Mouse (Mus musculus): ENCODE measurements at regions not wholly inside any gene's neighbourhood (a gene's known extent, or its start where the extent isn't known, plus 50 kb on each side); places are given as distances from the start of the nearest gene placed in this dataset.

DNA sequence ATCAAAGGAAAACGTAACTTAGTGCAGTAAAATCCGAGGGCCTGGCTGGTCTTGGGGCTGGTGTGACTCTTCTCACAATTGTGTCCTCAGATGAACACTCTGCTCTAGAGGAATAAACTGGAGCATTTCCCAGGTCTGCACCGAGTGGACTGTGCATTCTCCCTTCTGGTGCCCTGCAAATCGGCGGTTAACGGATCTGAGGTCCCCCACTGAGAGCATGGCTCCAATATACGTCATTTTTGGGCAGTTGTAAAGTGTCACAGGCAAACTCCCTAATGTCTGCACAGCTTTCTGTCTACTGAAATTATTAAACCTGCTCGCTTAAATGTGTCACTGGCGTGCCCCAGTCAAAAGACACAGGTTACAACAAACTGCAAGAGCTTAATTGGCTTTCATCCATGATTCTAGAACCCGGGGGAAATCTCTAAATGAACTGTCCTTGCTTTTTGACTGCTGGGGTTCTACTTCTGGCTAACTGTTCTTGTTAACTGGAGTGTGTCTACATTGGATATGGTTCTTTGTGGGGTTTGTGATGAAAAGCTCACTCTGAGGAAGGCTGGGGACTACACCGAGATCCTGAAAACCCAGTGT is 93.7 kb upstream of the Gm47985 start:
- no peak for DNase-seq (ENCODE audit: low spot score in 2 of 2)

DNA sequence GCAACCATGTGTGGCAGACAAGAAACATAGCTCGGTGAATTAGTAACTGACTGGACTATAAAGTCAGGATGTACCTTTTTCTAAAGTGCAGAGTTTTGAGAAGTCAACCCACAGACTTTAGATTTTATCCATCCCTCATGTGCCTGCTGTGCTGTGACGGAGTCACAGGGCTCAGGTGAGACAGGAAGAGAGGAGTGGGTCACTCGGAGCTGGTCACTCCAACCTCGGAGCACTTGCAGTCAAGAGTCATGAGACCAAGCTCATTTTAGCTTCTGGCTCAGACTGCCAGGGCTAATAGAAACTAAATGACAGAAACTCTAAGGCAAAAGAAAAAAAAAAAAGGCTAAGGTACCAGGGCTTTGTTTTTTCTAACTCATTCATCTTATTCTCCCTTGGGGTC is 90.3 kb upstream of the Gm47985 start:
- no peak for DNase-seq (ENCODE audit: low spot score in 2 of 2)

DNA sequence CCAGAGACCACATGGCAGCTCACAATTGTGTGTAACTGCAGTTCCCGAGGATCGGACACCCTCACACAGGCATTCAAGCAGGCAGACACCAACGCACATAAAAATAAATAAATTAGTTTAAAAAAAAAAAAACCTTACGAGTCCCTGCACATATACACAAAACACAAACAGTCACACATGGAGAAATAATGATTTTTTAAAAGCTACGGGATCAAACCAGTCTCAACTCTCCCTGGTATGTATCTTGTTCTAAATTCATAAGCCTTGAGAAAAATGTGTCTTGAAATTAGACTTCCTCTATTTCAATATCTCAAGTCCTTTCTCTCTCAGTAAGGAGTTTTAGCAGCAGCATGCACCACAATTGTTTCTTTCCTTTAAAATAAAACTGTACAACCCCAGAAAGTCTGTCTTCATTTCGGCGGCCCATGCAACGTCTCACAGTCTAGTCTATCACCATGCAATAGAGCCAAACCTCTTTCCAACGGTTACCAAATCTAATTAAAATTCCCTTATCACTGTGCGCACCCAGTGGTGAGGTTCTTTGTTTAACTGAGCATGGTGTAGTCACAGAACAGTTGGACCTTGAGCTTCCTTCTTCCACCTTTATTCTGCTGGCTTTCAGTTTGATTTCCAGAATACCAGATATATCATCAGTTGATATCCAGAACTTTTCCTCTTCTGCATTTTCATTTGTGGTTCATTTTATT is 86.8 kb upstream of the Gm47985 start:
- no peak for DNase-seq (ENCODE audit: low spot score in 2 of 2)

DNA sequence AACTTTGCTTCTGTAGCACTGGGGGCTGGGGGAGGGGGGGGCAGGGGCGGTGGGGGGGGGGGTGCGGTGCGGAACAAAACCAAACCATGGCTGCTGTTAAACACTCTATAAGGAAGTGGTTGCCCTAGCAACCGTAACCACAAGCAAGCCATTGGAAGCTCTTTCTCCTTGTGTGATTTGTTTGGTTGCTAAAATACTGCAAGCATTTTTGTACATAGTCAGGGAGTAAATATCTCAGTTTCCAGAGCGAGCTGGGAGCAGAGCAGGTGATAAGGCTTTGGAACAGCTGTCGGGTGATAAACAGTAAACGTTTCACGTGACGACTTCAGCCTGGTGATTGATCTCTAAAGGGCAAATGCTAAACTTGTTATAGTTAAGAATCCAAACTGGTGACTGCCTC is 86.3 kb upstream of the Gm47985 start:
- no peak for DNase-seq (ENCODE audit: low spot score in 2 of 2)

DNA sequence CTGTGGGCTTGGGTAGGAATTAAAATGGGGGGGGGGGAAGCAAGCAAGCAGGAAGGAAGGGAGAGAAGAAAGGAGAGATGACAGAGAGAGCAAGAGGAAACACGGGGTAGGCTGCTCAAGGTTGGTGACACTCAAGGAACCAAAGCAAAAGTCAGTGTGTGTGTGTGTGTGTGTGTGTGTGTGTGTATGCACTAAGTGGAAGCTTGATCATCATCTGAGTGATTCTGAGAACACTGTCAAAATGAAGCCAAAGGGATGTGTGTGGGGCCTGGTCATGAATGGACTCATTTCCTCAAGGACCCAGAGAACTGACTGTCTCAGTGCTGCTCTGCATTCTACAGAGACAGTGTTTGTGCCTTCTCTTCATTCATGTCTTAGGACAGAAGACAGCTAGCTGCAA is 84.8 kb upstream of the Gm47985 start:
- no peak for DNase-seq (ENCODE audit: low spot score in 2 of 2)

DNA sequence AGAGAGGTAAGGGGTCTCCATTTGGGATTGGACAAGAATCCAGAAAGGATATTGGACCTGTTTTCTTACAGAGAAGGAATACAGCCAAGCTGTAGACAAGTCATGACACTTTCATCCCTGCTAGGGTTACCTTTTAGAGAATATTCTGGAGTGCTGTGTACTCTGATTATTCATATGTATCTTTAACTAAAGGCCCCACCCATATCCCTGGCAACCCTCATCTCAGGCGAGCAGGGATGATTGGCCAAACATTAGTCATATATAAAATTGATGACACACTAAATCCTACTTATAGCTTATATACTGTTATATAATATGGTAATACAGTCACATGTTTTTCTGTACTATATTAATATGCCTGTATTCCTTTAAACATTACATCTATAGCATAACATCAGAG is 83.6 kb upstream of the Gm47985 start:
- no peak for DNase-seq (ENCODE audit: low spot score in 2 of 2)

DNA sequence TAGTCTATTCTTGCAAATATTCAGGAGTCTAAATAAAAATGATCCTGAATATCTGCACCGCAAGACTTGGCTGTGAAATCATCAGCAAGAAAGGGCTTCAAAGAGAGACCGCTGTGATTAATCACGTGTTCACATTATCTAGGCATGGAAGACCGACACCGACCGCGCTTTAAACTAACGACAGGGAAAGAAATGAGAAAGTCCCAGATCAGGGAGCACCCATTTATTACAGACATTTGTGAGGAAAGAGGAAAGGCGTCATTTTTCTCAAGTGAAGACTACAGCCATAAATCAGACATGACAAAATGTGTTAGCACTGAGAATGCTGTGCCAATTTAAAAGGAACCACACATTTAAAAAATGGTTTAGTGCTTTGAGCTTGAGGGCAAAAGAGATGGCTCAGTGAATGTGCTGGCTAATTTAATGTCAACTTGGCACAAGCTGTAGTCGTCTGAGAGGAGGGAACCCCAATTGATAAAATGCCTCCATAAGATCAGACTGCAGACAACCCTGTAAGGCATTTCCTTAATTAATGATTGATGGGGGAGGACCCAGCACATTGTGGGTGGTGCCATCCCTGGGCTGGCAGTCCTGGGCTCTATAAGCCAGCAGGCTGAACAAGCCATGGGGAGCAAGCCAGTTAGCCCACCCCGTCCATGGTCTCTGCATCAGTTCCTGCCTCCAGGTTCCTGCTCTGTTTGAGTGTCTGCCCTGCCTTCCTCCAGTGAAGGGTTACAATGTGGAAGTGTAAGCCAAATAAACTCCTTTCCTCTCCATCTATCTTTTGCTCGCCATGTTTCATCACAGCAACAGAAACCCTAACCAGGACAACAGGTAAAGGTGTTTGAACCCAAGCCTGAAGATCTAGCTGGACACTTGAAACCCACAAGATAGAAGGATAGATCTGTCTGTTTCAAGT is 81.5 kb upstream of the Gm47985 start:
- no peak for DNase-seq (ENCODE audit: low spot score in 2 of 2)

DNA sequence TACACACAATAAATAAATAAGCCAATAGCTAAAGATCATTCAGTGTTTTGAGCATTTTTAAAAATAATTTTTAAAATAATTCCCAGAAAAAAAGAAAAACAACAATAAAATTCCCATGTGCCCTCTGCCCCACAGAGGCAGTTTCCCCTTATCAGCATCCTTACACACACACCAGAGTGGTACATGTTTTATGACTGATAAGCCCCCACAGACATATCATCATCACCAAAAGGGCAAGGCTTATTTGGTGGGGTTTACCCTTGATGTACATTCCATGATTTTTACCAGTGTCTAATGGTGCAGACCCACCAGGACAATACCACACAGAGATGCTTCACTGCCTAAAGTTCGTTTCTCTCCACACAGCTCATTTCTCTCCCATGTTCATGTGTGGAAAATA is 80.8 kb upstream of the Gm47985 start:
- no peak for DNase-seq (ENCODE audit: low spot score in 2 of 2)

DNA sequence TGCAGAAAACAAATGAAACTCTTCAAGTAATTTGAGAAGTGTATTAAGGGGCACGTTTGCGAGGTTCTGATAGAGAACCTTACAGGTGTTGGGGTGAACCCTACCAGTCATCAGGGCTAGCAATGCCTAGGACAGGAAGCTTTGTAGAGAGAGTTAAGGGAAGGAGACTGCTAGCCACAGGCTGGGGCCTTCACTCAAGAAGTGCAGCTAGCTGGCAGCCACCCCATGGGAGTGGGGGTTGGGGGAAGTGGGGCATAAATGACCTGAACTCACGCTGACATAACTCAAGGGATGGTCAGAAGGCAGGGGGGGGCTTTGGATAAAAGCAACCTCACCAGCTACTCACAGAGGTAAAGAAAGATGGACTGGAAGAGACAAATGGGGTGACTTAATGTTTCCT is 80.3 kb upstream of the Gm47985 start:
- no peak for DNase-seq (ENCODE audit: low spot score in 2 of 2)

DNA sequence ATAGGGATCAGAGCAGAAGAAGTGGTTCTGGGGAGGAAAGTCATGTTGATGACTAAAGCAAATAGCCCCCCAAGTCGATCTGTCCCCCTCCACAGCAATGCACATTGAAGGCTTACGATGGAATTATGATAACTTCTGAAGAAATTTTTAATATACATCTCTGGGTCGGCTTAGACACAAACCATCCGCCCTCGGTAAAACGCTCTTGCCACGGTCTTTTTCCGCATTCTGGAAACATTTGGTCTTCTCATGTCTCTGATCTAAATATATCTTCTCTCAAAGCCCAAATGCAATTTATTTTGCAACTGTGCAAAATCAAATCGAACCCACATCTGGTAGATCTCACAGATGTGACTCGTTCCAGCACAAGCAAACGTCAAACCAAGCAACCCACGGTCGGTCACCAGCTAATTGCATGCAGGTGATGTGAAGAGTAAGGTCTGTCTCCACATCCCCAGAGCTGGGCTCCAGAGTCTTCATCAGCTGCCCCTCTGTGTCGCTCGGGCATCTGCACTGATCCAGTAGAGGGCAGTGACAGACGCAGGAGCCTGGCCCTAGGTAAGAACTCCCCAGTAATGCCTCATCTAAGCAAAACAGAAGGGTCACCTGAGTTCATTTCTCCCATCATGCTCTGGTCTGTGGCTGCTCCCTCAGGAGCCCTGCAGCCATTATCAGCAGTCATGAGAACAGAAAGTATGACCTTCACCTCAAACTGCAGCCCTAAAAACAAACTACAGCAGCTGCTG is 79.5 kb upstream of the Gm47985 start:
- no peak for DNase-seq (ENCODE audit: low spot score in 2 of 2)

DNA sequence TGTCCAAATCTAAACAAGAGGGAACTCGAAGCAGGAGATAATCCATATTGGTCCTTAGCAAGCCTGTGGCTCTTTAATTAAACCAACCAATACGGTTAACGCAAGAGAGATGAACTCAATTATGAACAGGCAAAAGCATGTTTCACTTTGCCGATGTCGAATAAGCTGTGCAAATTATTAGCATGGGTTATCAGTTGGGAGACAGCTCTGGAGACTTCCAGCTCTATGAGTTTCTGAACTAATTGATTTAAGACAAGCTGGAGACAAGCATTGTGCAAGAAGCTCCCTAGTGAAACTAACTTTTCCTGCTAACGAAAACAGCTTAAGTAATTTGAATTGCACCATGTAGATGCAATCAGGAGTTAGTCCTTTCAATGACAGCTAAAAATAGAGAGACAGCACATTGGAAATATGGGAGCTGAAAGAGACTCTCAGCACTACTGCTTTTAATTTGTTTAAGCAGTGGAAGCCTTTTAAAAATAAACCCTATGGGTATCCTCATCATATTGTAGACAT is 78.8 kb upstream of the Gm47985 start:
- DNase-seq (ENCODE audit: low spot score in 2 of 2) = no peak

DNA sequence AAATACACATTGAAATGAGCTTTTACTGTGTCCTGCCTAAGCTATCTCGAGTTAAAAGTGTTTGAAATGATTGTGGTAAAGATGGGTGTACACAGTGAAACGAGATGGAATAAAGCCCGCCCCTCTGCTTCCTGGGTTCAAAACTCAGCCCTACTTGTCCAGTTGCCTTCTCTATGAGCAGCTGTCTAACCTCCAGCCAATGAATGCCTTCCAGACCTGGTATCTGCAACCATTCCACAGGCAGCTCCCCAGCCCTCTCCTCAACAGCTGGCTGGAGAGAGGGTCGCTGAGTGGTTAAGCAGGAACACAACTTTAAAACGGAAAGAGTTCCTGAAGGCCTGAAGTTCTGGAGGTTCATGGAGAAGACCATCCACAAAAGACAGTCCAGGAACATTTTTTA is 78.0 kb upstream of the Gm47985 start:
- DNase-seq (ENCODE audit: low spot score in 2 of 2) = no peak

DNA sequence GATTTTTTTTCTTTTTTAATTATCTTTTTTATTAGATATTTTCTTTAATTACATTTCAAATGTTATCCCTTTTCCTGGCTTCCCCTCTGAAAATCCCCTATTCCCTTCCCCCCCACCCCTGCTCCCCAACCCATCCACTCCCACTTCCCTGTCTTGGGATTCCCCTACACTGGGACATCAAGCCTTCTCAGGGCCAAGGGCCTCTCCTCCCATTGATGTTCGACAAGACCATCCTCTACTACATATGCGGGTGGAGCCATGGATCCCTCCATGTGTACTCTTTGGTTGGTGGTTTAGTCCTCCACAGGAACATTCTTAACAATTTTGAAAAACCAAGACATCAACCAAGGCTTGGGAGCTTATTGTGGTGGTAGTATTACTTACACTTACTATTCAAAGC is 77.5 kb upstream of the Gm47985 start:
- DNase-seq (ENCODE audit: low spot score in 2 of 2) = no peak

DNA sequence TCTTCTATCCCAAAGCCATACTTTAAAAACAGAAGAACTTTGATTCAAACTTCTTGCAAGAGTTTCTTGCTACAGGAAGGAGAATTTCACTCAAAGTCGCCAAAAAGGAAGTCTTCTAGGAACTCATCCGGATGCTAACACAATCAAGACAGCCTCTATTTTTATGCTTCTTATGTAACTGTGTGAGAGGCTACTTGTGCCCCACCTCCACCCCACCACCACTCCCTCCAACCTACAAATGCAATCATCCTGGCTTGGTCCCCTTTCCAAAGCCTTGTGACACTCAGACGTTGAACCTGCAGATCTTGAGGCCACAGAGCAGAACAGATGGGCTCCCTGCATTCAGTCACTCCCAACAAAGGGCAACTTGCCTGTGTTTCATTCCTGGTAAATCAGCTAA is 77.1 kb upstream of the Gm47985 start:
- no peak for DNase-seq (ENCODE audit: low spot score in 2 of 2)

DNA sequence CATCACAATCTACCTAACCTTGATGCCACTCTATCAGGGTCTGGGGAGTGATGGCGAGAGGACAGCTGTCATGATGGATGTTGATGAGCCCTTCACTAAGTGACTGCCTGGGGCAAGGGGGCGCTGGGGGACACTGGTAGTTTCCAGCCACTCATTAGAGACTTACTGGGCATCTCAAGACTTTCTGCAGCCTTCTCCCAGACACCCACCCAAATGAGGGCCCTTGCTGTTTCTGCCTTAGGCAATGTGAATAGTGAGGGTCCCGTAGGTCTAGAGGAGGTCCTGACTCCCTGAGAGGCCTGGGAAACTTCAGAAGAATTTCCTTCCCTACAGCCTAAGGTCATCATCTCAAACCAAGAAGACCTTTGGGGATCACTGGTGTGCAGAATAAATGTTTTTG is 74.9 kb upstream of the Gm47985 start:
- no peak for DNase-seq (ENCODE audit: low spot score in 2 of 2)

DNA sequence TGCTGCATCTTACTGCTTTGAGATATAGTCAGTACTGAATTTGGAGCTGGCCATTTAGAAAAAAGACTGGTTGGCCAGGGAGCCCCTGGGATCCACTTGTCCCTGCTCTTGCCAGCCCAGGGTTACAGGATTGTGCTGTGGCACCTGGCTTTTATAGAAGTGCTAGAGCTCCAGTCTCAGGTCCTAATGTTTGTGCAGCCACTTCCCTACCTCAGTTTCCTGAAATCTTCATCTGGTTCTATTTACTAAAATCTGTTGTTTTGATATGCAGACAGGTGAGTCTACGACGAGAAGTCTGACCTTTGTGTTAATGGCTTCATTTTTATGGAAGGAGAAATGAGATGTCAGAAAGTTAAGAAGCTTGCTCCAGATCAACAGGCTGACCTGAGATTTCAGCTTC is 73.0 kb upstream of the Gm47985 start:
- no peak for DNase-seq (ENCODE audit: low spot score in 2 of 2)

DNA sequence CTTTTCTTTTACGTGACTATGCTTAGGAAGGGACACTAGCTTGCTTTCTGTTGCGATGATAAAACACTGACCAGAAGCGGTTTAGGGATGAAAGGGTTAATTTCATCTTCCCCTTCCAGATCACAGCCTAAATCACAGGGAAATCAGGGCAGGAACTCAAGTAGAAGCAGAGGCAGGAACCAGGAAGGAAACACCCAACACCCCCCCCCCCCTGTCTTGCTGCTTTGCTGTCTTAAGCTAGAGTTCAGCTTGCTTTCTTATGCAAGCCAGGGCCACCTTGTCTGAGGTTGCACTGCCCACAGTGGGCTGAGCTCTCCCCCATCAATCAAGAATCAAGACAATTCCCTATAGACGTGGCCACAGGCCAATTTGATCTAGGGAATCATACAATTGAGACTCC is 71.9 kb upstream of the Gm47985 start:
- DNase-seq (ENCODE audit: low spot score in 2 of 2) = no peak

DNA sequence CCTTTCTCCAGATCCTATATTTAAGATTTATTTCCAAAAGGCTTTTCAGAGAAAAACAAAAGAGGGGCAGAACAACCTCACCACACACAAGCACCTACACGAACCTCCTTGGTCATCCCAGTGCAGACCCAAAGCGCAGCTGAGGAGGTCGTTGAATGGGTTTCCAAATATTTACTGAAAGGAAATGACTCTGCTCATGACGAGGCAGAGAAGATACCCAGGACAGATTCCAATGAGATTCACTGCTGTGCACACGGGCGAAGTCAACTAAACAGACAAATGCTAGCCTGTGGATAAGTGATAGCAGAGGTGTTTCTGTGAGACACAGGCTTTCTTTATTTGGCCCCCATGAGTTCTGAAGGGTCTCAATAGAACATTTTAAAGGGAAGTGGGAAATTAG is 70.7 kb upstream of the Gm47985 start:
- DNase-seq (ENCODE audit: low spot score in 2 of 2) = no peak

DNA sequence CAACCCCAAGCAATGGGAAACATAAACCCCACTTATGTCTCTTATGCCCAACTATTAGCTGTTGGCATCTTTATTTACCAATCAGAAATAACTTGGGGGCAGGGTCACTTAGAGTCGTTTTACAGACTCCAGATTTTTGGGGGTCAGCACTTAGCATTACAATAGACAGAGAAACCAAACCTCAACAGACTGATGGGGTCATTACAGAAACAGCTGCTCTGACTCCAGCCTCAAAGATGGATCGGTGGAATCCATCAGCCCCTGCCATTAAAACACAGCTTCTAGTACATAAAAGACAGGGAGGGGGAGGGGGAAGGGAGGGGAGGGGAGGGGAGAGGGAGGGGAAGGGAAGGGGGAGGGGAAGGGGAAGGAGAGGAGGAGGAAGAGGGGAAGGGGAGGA is 69.9 kb upstream of the Gm47985 start:
- no peak for DNase-seq (ENCODE audit: low spot score in 2 of 2)

DNA sequence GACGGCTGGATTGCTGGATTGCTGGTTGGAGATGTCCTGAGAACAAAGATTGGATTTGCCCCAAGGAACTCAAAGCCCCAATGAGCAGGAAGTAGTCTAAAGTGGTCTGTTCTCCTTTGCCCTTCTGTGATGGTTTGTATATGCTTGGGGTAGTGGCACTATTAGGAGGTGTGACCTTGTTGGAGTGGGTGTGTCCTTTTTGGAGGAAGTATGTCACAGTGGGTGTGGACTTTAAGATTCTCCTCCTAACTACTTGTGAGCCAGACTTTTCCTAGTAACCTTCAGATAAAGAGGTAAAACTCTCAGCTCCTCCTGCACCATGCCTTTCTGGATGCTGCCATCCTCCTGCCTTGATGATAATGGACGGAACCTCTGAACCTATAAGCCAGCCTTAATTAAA is 69.1 kb upstream of the Gm47985 start:
- no peak for DNase-seq (ENCODE audit: low spot score in 2 of 2)

DNA sequence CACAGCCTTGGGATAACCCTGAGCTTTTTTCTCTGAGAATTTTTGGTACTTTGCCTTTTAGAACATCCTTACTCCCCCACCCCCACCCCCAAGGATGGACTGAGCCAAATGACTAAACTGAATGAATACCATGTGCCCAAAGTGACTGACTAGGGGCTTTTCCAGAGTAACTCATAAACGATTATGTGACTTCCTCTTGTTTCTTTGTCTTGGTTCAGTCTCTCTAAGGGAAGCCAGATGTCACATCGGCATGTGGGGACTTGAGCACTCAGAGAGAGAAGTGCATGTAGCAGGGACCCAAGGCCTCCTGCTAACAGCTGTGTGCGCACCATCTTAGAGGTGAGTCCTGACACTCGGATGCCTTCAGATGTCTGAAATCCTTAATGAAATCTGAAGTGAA is 63.8 kb upstream of the Gm47985 start:
- DNase-seq (ENCODE audit: low spot score in 2 of 2) = no peak

DNA sequence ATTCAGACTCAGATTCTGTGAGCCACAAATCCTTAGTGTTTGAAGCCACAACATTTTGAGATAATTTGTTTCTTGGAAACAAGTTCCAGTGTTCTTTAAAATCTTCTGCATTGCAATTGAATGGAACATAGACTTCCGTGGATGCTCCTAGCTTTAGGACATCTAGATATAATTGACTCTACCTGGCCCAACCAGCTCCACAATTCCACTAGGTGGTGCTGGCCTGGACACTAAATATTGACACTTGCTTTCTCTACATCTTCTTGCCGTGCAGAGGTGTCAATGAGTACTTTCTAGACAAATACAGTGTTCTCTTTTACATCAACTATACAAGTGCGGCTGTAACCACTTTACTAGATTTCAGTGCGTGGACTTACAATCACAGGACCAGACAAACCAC is 63.4 kb upstream of the Gm47985 start:
- DNase-seq (ENCODE audit: low spot score in 2 of 2) = no peak
